Mouse (Mus musculus) cerebellum, adult 11-12 months (tissue): ENCODE results near the gene Gm14288.
"Not testable (repeated sequence)": the region's sequence is repeated elsewhere in the genome, so short reads cannot be mapped to it uniquely, and the experiment has no call there.

Experiments
- DNase-seq: peaks from one replicate; pipeline ENCODE4 v3.0.0; 2022

Gene Gm14288

GRCm38 (mm10) chr2:175800993-175801392 is at the start of gene Gm14288:
Gene Gm14288, minus strand, starts transcription at chr2:175801093.
- DNase-seq: not testable (repeated sequence)

GRCm38 (mm10) chr2:175741237-175741636 is 59.7 kb downstream of the Gm14288 start, which contains the start of gene Gm2007:
Gene Gm2007, plus strand, starts transcription at chr2:175741537.
- DNase-seq: not testable (repeated sequence)
